Mouse (Mus musculus) forebrain, embryonic 14.5 days (tissue): ENCODE data around the gene Adprhl2. TPM values are rescaled to one million over a fixed set of nuclear protein-coding genes. Genes with fewer than 3 reads are reported as not detected.
A peak's percentile ranks its signal among the peaks of the same experiment; 100 is the strongest.

Experiments
- ATAC-seq: fragments of 200-750 bp; cut with Nextera tagmentation; 2 replicates; pipeline ENCODE4 v1.8.0; 2017; ENCODE audit warnings: mild to moderate bottlenecking, moderate library complexity
- DNase-seq: peaks from one replicate; pipeline ENCODE4 v3.0.0-alpha.2; 2015; ENCODE audit warnings: low spot score
- H3K27ac ChIP-seq: fragments of 300-500 bp; sonication (generic); 2 replicates; pipeline ENCODE4 v1.5.1; 2014; ENCODE audit warnings: low read depth, mild to moderate bottlenecking, control low read depth, low read length, moderate library complexity
- H3K27me3 ChIP-seq: fragments of 300-500 bp; sonication (generic); replicated peaks from 2 replicates; pipeline ENCODE4 v1.6.1; 2014; ENCODE audit warnings: low read length, control low read depth, mixed read lengths; ENCODE audit not compliant: control insufficient read depth, insufficient read depth
- H3K36me3 ChIP-seq: fragments of 300-500 bp; sonication (generic); 2 replicates; pipeline ENCODE4 v1.6.1; 2014; ENCODE audit warnings: low read length, control low read depth; ENCODE audit not compliant: control insufficient read depth, insufficient read depth
- H3K4me1 ChIP-seq: fragments of 300-500 bp; sonication (generic); 2 replicates; pipeline ENCODE4 v1.6.1; 2014; ENCODE audit warnings: antibody characterized with exemption, low read length, control low read depth; ENCODE audit not compliant: control insufficient read depth, insufficient read depth
- H3K4me2 ChIP-seq: fragments of 300-500 bp; sonication (generic); 2 replicates; pipeline ENCODE4 v1.6.1; 2014; ENCODE audit warnings: mild to moderate bottlenecking, control low read depth, low read length
- H3K4me3 ChIP-seq: fragments of 300-500 bp; sonication (generic); 2 replicates; pipeline ENCODE4 v1.5.1; 2014; ENCODE audit warnings: low read depth, low read length, control low read depth
- H3K9ac ChIP-seq: fragments of 300-500 bp; sonication (generic); 2 replicates; pipeline ENCODE4 v1.6.1; 2014; ENCODE audit warnings: mild to moderate bottlenecking, low read length, control low read depth, moderate library complexity
- H3K9me3 ChIP-seq: fragments of 300-500 bp; sonication (generic); replicated peaks from 2 replicates; pipeline ENCODE4 v1.6.1; 2016; ENCODE audit warnings: low read length, control low read depth, mixed read lengths; ENCODE audit not compliant: control insufficient read depth
- WGBS: fragments of 180-500 bp; shearing (Covaris S2); extraction: QIAGEN DNeasy Blood & Tissue Kit; methylation state at CpG from one replicate; pipeline ENCODE4 v1.1.7; 2014; 5-methylcytosine and 5-hydroxymethylcytosine counted together
- polyA plus RNA-seq: library from polyadenylated mRNA; unstranded; fragments of >200 nt; fragmentation: Nextera tagmentation; extraction: Ambion mirVana; gene quantifications from 2 replicates; pipeline ENCODE4 v1.2.1, GENCODE M21; 2014

Gene Adprhl2
- 53.9 and 62.4 TPM in 2 replicates for polyA plus RNA-seq

DNA sequence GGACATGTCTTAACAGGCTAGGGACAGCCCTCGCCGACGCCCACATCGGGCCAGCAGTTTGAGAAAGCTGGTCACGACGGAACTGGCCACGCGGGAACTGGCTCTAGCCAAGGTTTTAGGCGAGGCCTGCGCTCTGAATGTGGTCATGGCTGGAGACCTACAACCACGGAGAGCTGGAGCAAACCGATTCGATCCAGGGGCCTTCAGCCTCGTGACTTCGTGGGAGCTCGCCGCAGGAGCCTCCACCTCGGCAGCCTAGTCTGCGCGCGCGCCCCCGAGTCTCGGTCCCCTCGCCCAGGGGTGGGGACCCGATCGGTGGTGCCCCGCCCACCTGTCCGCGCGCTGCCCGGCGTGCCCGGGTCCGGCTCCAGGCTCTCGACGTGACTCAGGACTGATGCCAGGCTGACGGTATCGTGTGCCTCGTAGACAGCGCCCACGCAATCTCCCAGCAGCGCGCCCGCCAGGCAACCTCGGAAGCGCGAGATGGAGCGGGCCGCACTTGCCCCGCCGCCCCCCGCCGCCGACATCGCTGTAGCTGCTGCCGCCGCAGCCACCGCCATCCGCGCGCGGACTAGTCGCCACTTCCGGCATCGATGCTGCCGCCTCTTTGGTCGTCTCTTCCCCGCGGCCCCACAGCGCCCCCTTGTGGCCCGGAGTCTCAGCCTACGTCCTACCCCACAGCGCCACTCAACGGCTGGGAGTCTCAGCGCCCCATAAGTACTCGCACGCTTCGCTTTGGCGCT is at the start of gene Adprhl2:
Adprhl2 (minus strand) TSS at position 593 of the 743 bp plus-strand sequence.
- peak within 1 kb of the TSS; percentile 76 for H3K27ac ChIP-seq
- ATAC-seq (peak; percentile 91), DNase-seq (peak; percentile 97)
- H3K36me3 ChIP-seq: peaks cover 24% of the 10 kb centered on the region
- no peaks in the 10 kb centered on the region for H3K9me3 ChIP-seq
- H3K4me3 ChIP-seq: peak within 1 kb of the TSS; percentile 84
- H3K4me1 ChIP-seq: 0 out of 2 replicates have a peak, but pooled peaks cover 9% of the 10 kb centered on the region
- peak within 1 kb of the TSS; percentile 95 for H3K4me2 ChIP-seq
- WGBS: 1% methylated on average over 74 of the region's 80 CpGs
- peak within 1 kb of the TSS; percentile 84 for H3K9ac ChIP-seq
- no peaks in the 10 kb centered on the region; the same call in 1 of the 2 replicates for H3K27me3 ChIP-seq

DNA sequence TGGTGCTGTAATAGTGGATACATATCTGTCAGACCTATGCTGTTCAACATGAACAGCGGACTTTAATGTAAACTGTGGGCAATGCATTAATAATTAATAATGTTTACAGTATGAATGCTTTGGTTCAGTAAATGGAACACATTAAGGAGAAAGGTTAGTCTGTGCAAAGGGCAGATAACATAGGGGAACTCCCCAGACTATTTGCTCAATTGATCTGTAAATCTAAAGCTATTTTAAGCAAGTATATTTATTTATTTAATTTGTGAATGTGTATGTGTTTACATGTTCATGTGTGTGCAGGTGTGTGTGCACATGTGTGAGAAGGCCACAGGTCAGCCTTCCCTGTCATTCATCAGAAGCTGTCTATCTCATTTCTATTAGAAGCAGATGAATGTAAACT is 38.6 kb upstream of the Adprhl2 start:
- H3K9me3 ChIP-seq: no peaks in the 10 kb centered on the region
- WGBS: 100% methylated on average over 1 of the region's 1 CpGs
- H3K4me3 ChIP-seq: no peak overlapping the region
- ATAC-seq (no peak), DNase-seq (no peak)
- no peak overlapping the region for H3K4me2 ChIP-seq
- H3K9ac ChIP-seq: no peak overlapping the region
- no peaks in the 10 kb centered on the region for H3K27me3 ChIP-seq
- H3K36me3 ChIP-seq: peaks cover 35% of the 10 kb centered on the region
- no peaks in the 10 kb centered on the region for H3K4me1 ChIP-seq
- no peak overlapping the region for H3K27ac ChIP-seq

DNA sequence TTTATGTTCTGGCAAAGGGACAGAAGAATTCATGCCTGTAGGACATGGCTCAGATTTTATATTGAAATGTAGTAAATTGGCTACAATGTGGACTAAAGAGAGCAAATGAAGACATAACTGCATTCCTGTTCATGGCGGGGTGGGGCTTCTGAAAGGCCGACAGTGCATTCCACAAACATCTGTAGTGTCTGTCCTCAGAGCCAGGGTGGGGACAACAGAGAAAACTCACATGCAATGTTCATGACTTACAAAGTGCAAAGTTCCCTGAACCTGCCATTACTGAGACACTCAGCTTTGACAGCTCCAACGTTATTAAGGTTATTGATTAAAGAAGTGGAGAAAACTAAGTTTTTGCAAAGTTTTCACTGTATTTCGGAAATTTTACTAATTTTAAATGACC is 21.9 kb upstream of the Adprhl2 start:
- no peaks in the 10 kb centered on the region for H3K27me3 ChIP-seq
- ATAC-seq: no peak
- no peaks in the 10 kb centered on the region for H3K4me1 ChIP-seq
- no peak overlapping the region for H3K9ac ChIP-seq
- no peak for DNase-seq
- no peaks in the 10 kb centered on the region for H3K9me3 ChIP-seq
- H3K4me3 ChIP-seq: no peak overlapping the region
- 86% methylated on average over 4 of the region's 4 CpGs for WGBS
- H3K4me2 ChIP-seq: no peak overlapping the region
- H3K36me3 ChIP-seq: peaks cover 37% of the 10 kb centered on the region
- no peak overlapping the region for H3K27ac ChIP-seq

DNA sequence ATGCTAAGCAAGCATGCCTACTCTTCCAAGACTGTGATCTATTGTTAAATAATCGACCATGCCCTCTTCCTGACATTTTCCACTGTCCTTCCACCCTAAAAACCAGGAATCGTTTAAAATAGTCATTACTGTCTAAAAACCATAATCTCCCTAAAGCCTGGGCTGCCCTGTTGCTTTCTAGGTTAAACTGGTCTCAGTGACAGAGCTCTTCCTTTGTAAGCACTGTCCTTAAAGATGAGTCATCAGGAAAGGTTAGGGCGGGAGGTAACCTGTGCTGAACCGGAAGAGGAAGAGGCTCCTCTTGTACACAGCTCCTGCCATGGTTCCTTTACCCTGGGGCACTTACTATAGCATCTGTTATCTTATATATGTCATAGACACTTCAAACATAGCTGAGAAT is 18.0 kb upstream of the Adprhl2 start:
- peaks cover 13% of the 10 kb centered on the region; the same call in 1 of the 2 replicates for H3K36me3 ChIP-seq
- no peak overlapping the region for H3K9ac ChIP-seq
- H3K9me3 ChIP-seq: no peaks in the 10 kb centered on the region
- DNase-seq (no peak), ATAC-seq (no peak)
- no peaks in the 10 kb centered on the region for H3K4me1 ChIP-seq
- no peak overlapping the region for H3K4me3 ChIP-seq
- no peak overlapping the region for H3K27ac ChIP-seq
- no peaks in the 10 kb centered on the region for H3K27me3 ChIP-seq
- no peak overlapping the region for H3K4me2 ChIP-seq
- WGBS: 73% methylated on average over 4 of the region's 4 CpGs

DNA sequence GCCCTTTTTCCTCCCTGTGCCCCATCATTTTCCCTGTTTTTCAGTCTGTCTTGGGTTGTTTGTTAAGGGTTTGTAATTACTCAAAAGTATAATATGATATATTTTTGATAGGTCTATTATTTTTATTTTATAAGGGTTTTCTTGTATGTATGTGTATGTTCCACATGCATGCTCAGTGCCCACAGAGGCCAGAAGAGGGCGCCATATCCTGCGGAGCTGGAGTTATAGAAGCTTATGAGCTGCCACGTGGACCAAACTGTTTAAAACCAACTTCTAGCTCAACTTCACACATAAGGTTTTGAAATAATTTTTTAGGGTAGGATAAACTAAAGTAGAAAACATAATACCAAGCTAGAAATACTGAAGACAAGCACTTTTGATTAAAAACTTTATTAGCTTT is 10.9 kb upstream of the Adprhl2 start:
- Histone ChIP-seq H3K9ac (no peak overlapping the region), H3K27me3 (no peaks in the 10 kb centered on the region), H3K4me3 (no peak overlapping the region), H3K27ac (no peak overlapping the region), H3K9me3 (no peaks in the 10 kb centered on the region), H3K4me1 (no peaks in the 10 kb centered on the region), H3K4me2 (no peak overlapping the region), H3K36me3 (peaks cover 4% of the 10 kb centered on the region; the same call in 1 of the 2 replicates)
- no peak for ATAC-seq
- 46% methylated on average over 3 of the region's 3 CpGs for WGBS
- DNase-seq: no peak

DNA sequence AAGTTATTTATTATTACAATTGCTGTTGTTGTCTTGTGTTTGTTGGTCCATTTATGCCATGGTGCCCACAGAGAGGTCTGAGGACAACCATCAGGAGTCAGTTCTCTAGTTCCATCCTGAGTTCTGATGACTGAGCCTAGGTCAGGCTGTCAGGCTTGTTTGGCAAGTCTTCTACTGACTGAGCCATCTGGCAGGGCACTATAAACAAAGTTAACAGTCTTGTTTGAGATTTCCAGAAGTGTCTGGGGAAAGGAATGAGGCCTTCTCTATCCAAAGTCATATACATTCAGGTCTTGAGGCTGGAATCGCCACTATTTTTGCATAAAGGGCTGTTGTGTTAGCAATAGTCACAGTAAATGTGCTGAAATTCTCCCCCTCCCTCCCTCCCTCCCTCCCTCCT is 10.2 kb upstream of the Adprhl2 start:
- 86% methylated on average over 1 of the region's 1 CpGs for WGBS
- Histone ChIP-seq H3K9ac (no peak overlapping the region), H3K4me1 (no peaks in the 10 kb centered on the region), H3K9me3 (no peaks in the 10 kb centered on the region), H3K4me3 (no peak overlapping the region), H3K27ac (no peak overlapping the region), H3K27me3 (no peaks in the 10 kb centered on the region), H3K36me3 (no peaks in the 10 kb centered on the region; the same call in 1 of the 2 replicates), H3K4me2 (no peak overlapping the region)
- no peak for DNase-seq
- no peak for ATAC-seq

DNA sequence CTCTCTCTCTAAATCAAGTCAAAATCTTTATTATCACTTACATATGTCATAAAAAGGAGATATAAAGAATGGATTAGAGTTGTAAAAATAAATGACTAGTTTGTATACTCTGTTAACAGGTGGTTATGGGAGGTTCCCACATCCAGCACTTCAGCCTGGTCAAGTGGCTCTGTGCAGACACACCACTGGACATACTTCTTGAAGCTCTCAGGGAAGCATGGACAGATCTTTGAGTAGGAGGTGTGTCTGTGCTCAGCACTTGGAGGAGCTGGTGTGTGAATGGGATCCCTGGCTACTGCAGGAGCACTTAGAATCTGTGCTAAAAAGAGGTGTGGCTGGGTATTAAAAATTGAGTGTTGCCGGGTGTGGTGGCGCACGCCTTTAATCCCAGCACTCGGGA is 8.8 kb upstream of the Adprhl2 start:
- no peak overlapping the region for H3K4me3 ChIP-seq
- DNase-seq (no peak), ATAC-seq (no peak)
- no peak overlapping the region for H3K27ac ChIP-seq
- 0 out of 2 replicates have a peak, but pooled peaks cover under 1% of the 10 kb centered on the region for H3K4me1 ChIP-seq
- H3K9ac ChIP-seq: no peak overlapping the region
- no peaks in the 10 kb centered on the region for H3K36me3 ChIP-seq
- no peaks in the 10 kb centered on the region for H3K9me3 ChIP-seq
- H3K27me3 ChIP-seq: no peaks in the 10 kb centered on the region
- 93% methylated on average over 4 of the region's 4 CpGs for WGBS
- no peak overlapping the region for H3K4me2 ChIP-seq

DNA sequence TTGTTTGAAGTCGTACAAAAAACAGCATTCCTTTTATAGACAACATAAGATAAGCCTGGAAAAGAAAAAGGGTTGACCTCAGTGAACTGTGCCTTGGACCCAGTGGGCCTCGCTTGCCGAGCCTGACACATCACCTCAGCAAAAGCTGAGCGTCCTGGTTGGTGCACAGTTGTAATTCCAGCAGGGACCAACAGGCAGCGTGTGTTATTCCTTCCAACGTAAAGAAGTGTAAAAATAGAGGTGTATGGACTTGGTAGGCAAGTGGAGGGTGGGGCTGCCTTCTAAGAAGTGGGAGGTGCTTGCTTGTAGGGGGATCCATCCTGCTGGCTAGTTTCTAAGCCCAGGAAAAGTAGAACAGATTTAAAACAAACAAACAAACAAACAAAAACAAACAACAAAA is 4.5 kb upstream of the Adprhl2 start:
- DNase-seq (no peak), ATAC-seq (no peak)
- Histone ChIP-seq H3K4me1 (0 out of 2 replicates have a peak, but pooled peaks cover 5% of the 10 kb centered on the region), H3K4me3 (no peak overlapping the region), H3K27me3 (no peaks in the 10 kb centered on the region; the same call in 1 of the 2 replicates), H3K27ac (no peak overlapping the region), H3K36me3 (no peaks in the 10 kb centered on the region), H3K9me3 (no peaks in the 10 kb centered on the region), H3K4me2 (no peak overlapping the region), H3K9ac (no peak overlapping the region)
- 28% methylated on average over 6 of the region's 6 CpGs for WGBS

DNA sequence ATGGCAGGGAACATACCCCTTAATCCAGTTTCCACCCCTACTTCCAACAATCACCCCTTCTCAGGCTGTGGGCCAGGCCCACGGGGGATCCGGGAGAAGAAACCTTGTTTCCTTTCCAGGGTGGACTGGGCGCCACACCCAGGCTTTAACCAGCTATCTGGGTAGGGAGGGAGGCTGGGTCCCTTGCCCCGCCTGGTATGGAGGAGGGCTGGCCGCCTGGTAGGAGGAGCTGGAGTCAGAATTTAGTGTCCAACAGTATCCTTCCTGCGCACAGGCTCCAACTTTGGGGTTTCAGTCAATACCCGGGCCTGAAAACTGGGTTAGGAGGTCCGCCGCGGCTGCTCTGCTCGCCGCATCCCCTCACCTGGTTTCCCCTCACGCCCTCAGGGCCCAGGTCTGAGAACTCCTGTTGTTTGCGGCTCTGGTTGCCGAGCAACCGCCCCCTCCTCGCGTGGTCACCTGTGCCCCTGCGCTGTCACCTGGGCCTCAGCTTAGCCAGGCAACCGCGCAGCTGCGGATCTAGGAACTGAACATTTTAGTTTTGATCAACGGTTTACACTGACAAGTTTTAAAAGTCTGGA is 3.9 kb upstream of the Adprhl2 start, which contains the start of gene Tekt2:
Tekt2 (minus strand) TSS at position 408 of the 581 bp plus-strand sequence.
- 0 out of 2 replicates have a peak, but pooled peaks cover 8% of the 10 kb centered on the region for H3K4me1 ChIP-seq
- no peaks in the 10 kb centered on the region; the same call in 1 of the 2 replicates for H3K27me3 ChIP-seq
- H3K36me3 ChIP-seq: no peaks in the 10 kb centered on the region
- peak within 1 kb of the TSS; percentile 32; the same call in 1 of the 2 replicates for H3K9ac ChIP-seq
- 9% methylated on average over 23 of the region's 23 CpGs for whole genome bisulfite sequencing
- H3K9me3 ChIP-seq: no peaks in the 10 kb centered on the region
- no peak for ATAC-seq
- no peak within 1 kb of the TSS for H3K4me3 ChIP-seq
- peak within 1 kb of the TSS; percentile 34 for H3K4me2 ChIP-seq
- H3K27ac ChIP-seq: no peak within 1 kb of the TSS
- DNase-seq: no peak
